Mouse (Mus musculus) brain, embryonic 14.5 days (tissue): Measurements from ENCODE around the gene Polr2h. TPM values are rescaled to one million over a fixed set of nuclear protein-coding genes. Genes with fewer than 3 reads are reported as not detected.
A peak's percentile ranks its signal among the peaks of the same experiment; 100 is the strongest.

Experiments
- DNase-seq: peaks from one replicate; pipeline ENCODE4 v3.0.0-alpha.2; 2011; ENCODE audit warnings: low read depth
- CTCF ChIP-seq: fragments of 200-500 bp; IDR thresholded peaks from 2 replicates; pipeline ENCODE4 v1.5.1; 2012; ENCODE audit warnings: inconsistent platforms, mild to moderate bottlenecking, moderate library complexity, borderline replicate concordance; ENCODE audit not compliant: insufficient read depth, insufficient read length; ENCODE audit errors: extremely low read depth
- POLR2A ChIP-seq: fragments of 200-500 bp; IDR thresholded peaks from 2 replicates; pipeline ENCODE4 v1.6.1; 2012; ENCODE audit warnings: mild to moderate bottlenecking, inconsistent platforms, borderline replicate concordance; ENCODE audit not compliant: poor library complexity, insufficient read depth, insufficient read length, severe bottlenecking; ENCODE audit errors: extremely low read depth
- polyA plus RNA-seq: library from polyadenylated mRNA; depleted of rRNA; stranded (reverse); fragments of >200 nt; gene quantifications from 2 replicates; pipeline ENCODE4 v1.2.3, GENCODE M21; 2012; rRNA removed

Polr2h gene
- polyA plus RNA-seq, 1 experiment, result 51.9 TPM

- DNase-seq, result peak; percentile 7
- no peak for TF ChIP-seq CTCF
- no peak for TF ChIP-seq POLR2A
Observed at GRCm38 (mm10) chr16:20750518-20750917, 33.1 kb downstream of the Polr2h start.

- TF ChIP-seq CTCF (no peak), POLR2A (no peak)
- DNase-seq, result no peak
Observed at GRCm38 (mm10) chr16:20756052-20756451, 38.6 kb downstream of the Polr2h start.

GRCm38 (mm10) chr16:20757385-20757784, 39.9 kb downstream of the Polr2h start:
- no peak for DNase-seq
- no peak for TF ChIP-seq POLR2A
- no peak for TF ChIP-seq CTCF

- peak; percentile 57 for DNase-seq
- no peak for TF ChIP-seq POLR2A
- peak; percentile 36; the same call in 1 of the 2 replicates for TF ChIP-seq CTCF
Observed at GRCm38 (mm10) chr16:20761681-20762080, 44.2 kb downstream of the Polr2h start.

GRCm38 (mm10) chr16:20765244-20765643, 47.8 kb downstream of the Polr2h start:
- peak; percentile 51 for DNase-seq
- TF ChIP-seq CTCF (peak; percentile 61), POLR2A (no peak)

Other genes with a start within 250 kb of the Polr2h start
- gene Eif2b5, start 218.8 kb upstream of the Polr2h start, polyA plus RNA-seq, result 56.7 and 61.0 TPM in 2 replicates
- 63.6 and 109 TPM in 2 replicates for gene Dvl3, start 200.7 kb upstream of the Polr2h start, polyA plus RNA-seq
- gene Ap2m1, start 182.2 kb upstream of the Polr2h start, polyA plus RNA-seq, result 1,266 and 1,281 TPM in 2 replicates
- 67.5 TPM in 2 replicates for gene Abcf3, start 169.1 kb upstream of the Polr2h start, polyA plus RNA-seq
- gene Vwa5b2, start 128.2 kb upstream of the Polr2h start, polyA plus RNA-seq, result 28.2 and 44.7 TPM in 2 replicates
- 9.2 and 16.4 TPM in 2 replicates for gene Eef1akmt4, start 106.1 kb upstream of the Polr2h start, polyA plus RNA-seq
- not detected in 2 replicates for gene Gm49333, start 106.1 kb upstream of the Polr2h start, polyA plus RNA-seq
- gene Alg3, start 105.9 kb upstream of the Polr2h start, polyA plus RNA-seq, result 30.5 and 31.6 TPM in 2 replicates
- gene Camk2n2, start 96.4 kb upstream of the Polr2h start, polyA plus RNA-seq, result 82.1 and 103 TPM in 2 replicates
- gene Ece2, start 87.8 kb upstream of the Polr2h start, polyA plus RNA-seq, result 27.3 and 27.7 TPM in 2 replicates
- 215 and 226 TPM in 2 replicates for gene Psmd2, start 66.0 kb upstream of the Polr2h start, polyA plus RNA-seq
- 231 and 269 TPM in 2 replicates for gene Eif4g1, start 49.4 kb upstream of the Polr2h start, polyA plus RNA-seq
- gene Fam131a, start 24.4 kb upstream of the Polr2h start, polyA plus RNA-seq, result 53.5 and 74.8 TPM in 2 replicates
- gene Clcn2, start 81 bp downstream of the Polr2h start, polyA plus RNA-seq, result 80.4 and 100 TPM in 2 replicates
- gene Chrd, start 15.5 kb downstream of the Polr2h start, polyA plus RNA-seq, result 24.6 and 30.0 TPM in 2 replicates
- 2.8 and 3.6 TPM in 2 replicates for gene Thpo, start 16.8 kb downstream of the Polr2h start, polyA plus RNA-seq